Mouse (Mus musculus): ENCODE results near the gene Klf3. TPM values are rescaled to one million over a fixed set of nuclear protein-coding genes. Genes with fewer than 3 reads are reported as not detected.

The Klf3 gene
- total and polyA plus RNA-seq, 2 experiments: 17.8 to 35.7 TPM

DNA sequence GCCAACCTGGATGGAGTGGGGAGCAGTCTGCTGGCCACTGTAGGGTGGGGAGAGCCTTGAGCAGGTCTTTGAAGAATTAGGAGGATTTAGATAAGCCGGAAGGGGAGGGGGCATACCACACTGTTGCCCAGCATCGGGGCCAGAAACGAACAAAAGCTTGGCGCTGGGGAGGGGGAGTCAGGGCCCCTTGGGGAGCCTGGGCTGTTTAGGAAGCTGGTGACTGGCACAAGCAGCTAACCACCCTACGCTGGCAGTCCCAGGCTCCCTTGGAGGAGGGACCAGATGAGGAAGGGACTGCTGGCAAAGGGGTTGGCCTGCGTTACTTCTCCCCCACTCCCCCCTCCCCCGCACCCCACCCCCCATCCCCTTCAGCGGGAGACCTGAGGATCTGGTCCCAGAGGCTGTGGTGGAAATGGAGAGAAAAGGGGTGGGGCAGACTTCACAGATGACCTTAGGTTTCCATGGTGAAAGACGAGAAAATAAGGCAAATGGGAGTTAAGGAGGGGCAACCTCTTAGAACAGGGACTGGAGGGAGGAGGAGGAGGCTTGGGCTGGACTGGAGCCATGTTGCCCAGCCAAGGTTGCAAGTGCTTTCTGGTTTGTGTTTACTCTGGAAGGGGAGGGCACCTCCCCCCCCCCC is 7.8 kb downstream of the Klf3 start:
- peak overlapping the region; percentile 67 for H3K27ac ChIP-seq (replicated peaks; ENCODE audit: insufficient read depth, low read depth, low read length)
- no peak for TF ChIP-seq POLR2A (IDR thresholded peaks at IDR 0.05; ENCODE audit: extremely low read depth, insufficient read depth, low read length)
- TF ChIP-seq CTCF (IDR thresholded peaks at IDR 0.05; ENCODE audit: low read depth, low read length): no peak
- no peaks in the 10 kb centered on the region for H3K27me3 ChIP-seq (ENCODE audit: control insufficient read depth, insufficient read depth, low read length)
- peak overlapping the region; percentile 27; the same call in 1 of the 2 replicates for H3K9ac ChIP-seq (ENCODE audit: low read depth, low read length)
- peaks cover 39% of the 10 kb centered on the region for H3K79me2 ChIP-seq (ENCODE audit: control insufficient read depth, insufficient read depth, low read length)
- WGBS: 9% methylated on average over 9 of the region's 9 CpGs
- DNase-seq (ENCODE audit: extremely low read depth, low read depth, low spot score): peak; percentile 76
- H3K36me3 ChIP-seq (ENCODE audit: control insufficient read depth, insufficient read depth, low read length): 0 out of 2 replicates have a peak, but pooled peaks cover 3% of the 10 kb centered on the region
- peaks cover 40% of the 10 kb centered on the region for H3K4me1 ChIP-seq (ENCODE audit: control insufficient read depth, insufficient read depth, low read length)
- no peak overlapping the region for H3K4me3 ChIP-seq (ENCODE audit: insufficient read depth, low read depth, low read length)

DNA sequence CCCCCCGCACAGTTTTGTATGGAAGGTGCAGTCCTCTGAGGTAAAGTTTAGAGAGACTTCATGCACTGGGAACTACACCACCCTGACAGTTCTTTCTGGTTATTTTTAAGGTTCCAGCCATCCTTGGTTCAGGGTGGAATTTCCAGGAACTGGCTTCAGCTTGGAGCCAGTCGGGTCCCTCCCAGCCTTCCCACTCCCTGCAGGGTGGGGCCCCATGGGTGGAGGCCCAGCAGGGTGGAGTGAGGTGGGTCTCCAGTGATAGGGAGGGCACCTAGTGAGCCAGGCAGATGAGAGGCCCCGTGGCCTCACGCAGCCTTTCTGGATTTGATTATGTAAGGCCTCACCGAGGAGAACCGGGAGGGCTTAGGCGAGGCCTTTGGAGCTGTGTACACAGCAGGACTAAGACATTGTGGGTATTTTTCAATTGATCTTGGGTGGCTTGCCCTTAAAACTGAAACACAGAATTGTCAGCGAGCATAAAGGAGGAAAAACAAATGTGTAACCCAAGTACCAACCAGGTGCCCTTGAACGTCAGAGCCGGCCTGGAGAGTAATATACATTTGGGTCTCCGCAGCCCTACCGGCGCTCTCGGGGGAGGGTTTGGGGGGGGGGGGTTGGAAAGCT is 8.4 kb downstream of the Klf3 start:
- no peak for DNase-seq (ENCODE audit: extremely low read depth, low read depth, low spot score)
- under 1% methylated on average over 14 of the region's 14 CpGs for WGBS
- Histone ChIP-seq H3K79me2 (ENCODE audit: control insufficient read depth, insufficient read depth, low read length) (peaks cover 41% of the 10 kb centered on the region), H3K4me3 (ENCODE audit: insufficient read depth, low read depth, low read length) (peak overlapping the region; percentile 40), H3K27ac (replicated peaks; ENCODE audit: insufficient read depth, low read depth, low read length) (peak overlapping the region; percentile 97), H3K36me3 (ENCODE audit: control insufficient read depth, insufficient read depth, low read length) (0 out of 2 replicates have a peak, but pooled peaks cover 7% of the 10 kb centered on the region), H3K27me3 (ENCODE audit: control insufficient read depth, insufficient read depth, low read length) (no peaks in the 10 kb centered on the region), H3K9ac (ENCODE audit: low read depth, low read length) (peak overlapping the region; percentile 63), H3K4me1 (ENCODE audit: control insufficient read depth, insufficient read depth, low read length) (peaks cover 38% of the 10 kb centered on the region)
- TF ChIP-seq CTCF (IDR thresholded peaks at IDR 0.05; ENCODE audit: low read depth, low read length) (no peak), POLR2A (IDR thresholded peaks at IDR 0.05; ENCODE audit: extremely low read depth, insufficient read depth, low read length) (no peak)

DNA sequence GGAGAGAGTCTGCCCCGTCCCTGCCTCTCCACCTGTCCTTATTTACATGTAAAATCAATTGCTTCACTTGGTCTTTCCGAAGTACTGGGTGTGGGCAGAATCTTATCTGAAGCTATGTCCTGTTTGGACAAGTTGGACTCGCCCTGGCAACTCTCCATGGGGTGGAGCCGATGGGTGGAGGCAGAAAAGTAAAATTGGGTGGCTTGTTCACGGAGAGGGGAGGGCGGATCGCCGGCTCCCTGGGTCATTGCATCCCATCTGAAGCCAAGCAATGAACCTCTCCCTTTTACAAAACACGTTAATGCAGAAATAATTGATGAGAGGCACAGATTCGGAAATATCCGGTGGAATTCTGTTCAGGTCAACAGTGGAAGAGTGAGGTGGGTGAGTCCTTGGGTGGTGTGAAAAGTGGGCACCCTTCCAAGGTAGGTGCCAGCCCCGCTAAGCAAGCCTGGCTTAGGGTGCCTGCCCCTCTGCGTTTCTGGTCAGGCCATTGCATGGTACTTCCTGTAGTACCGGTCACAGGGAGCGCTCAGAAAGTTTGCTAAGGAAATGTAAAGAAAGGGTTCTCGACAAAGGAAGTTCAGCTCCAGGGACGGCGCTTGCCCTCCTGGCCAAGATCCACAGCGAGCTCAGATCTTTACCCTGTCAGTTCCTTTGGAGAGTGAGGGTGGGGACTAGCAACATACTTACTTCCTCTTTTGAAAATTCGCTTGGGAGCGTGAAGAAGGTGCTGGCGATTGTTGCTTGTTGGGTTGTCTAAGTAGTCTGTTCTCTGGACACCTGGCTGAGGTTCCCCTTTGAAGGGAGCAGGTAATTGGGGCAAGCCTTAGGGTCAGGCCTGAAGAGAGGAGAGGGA is 9.2 kb downstream of the Klf3 start:
- Histone ChIP-seq H3K36me3 (ENCODE audit: control insufficient read depth, insufficient read depth, low read length) (peaks cover 11% of the 10 kb centered on the region; the same call in 1 of the 2 replicates), H3K4me1 (ENCODE audit: control insufficient read depth, insufficient read depth, low read length) (peaks cover 36% of the 10 kb centered on the region), H3K9ac (ENCODE audit: low read depth, low read length) (peak overlapping the region; percentile 64), H3K27ac (replicated peaks; ENCODE audit: insufficient read depth, low read depth, low read length) (peak overlapping the region; percentile 97), H3K27me3 (ENCODE audit: control insufficient read depth, insufficient read depth, low read length) (no peaks in the 10 kb centered on the region), H3K79me2 (ENCODE audit: control insufficient read depth, insufficient read depth, low read length) (peaks cover 43% of the 10 kb centered on the region), H3K4me3 (ENCODE audit: insufficient read depth, low read depth, low read length) (peak overlapping the region; percentile 45)
- TF ChIP-seq POLR2A (IDR thresholded peaks at IDR 0.05; ENCODE audit: extremely low read depth, insufficient read depth, low read length): no peak
- no peak for TF ChIP-seq CTCF (IDR thresholded peaks at IDR 0.05; ENCODE audit: low read depth, low read length)
- 2% methylated on average over 22 of the region's 22 CpGs for WGBS
- peak; percentile 93 for DNase-seq (ENCODE audit: extremely low read depth, low read depth, low spot score)

DNA sequence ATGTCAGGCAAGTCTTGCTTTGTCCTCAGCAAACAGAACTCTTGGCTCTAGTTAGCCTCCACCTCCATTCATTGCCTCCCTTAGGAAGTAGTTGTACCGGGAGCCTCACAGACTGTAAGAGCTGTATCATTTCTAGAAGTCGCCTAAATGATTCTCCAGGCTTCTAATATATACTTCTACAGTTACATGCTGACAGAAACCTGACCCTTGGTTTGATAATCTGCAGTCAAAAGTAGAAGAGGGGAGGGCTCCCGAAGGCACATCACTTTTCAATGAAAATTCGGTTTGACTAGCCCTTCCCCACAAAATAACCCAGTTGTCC is 9.8 kb downstream of the Klf3 start:
- Histone ChIP-seq H3K36me3 (ENCODE audit: control insufficient read depth, insufficient read depth, low read length) (peaks cover 15% of the 10 kb centered on the region; the same call in 1 of the 2 replicates), H3K4me1 (ENCODE audit: control insufficient read depth, insufficient read depth, low read length) (peaks cover 36% of the 10 kb centered on the region)
- 23% methylated on average over 4 of the region's 4 CpGs for WGBS

DNA sequence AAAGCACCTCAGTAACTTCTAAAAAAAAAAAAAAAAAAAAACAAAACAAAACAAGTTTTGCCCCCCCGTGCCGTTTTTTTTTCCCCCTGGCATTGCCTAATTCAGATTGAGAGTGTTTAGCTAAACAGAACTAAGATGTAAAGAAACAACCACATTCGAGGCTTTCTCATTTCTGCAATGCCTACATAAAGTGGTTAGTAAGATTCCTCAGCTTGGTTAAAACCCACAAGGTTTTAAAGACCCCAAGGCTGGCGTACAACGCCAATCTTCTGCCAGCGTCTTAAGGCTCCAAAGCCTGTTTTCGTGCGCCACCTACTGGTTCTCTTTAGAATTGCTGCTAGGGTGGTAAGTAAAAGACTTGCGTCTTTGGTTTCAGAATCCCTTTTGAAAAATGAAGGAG is 10.2 kb downstream of the Klf3 start:
- Histone ChIP-seq H3K27ac (replicated peaks; ENCODE audit: insufficient read depth, low read depth, low read length) (no peak overlapping the region), H3K4me3 (ENCODE audit: insufficient read depth, low read depth, low read length) (no peak overlapping the region), H3K79me2 (ENCODE audit: control insufficient read depth, insufficient read depth, low read length) (peaks cover 43% of the 10 kb centered on the region), H3K27me3 (ENCODE audit: control insufficient read depth, insufficient read depth, low read length) (no peaks in the 10 kb centered on the region), H3K36me3 (ENCODE audit: control insufficient read depth, insufficient read depth, low read length) (peaks cover 18% of the 10 kb centered on the region), H3K4me1 (ENCODE audit: control insufficient read depth, insufficient read depth, low read length) (peaks cover 32% of the 10 kb centered on the region), H3K9ac (ENCODE audit: low read depth, low read length) (no peak overlapping the region)
- TF ChIP-seq POLR2A (IDR thresholded peaks at IDR 0.05; ENCODE audit: extremely low read depth, insufficient read depth, low read length) (no peak), CTCF (IDR thresholded peaks at IDR 0.05; ENCODE audit: low read depth, low read length) (peak; percentile 57)
- peak; percentile 71 for DNase-seq (ENCODE audit: extremely low read depth, low read depth, low spot score)
- WGBS: 3% methylated on average over 9 of the region's 9 CpGs

More for the DNA sequence above, 9.8 kb downstream of the Klf3 start:
- Histone ChIP-seq H3K79me2 (ENCODE audit: control insufficient read depth, insufficient read depth, low read length) (peaks cover 43% of the 10 kb centered on the region), H3K4me3 (ENCODE audit: insufficient read depth, low read depth, low read length) (peak overlapping the region; percentile 44), H3K9ac (ENCODE audit: low read depth, low read length) (peak overlapping the region; percentile 64), H3K27ac (replicated peaks; ENCODE audit: insufficient read depth, low read depth, low read length) (peak overlapping the region; percentile 97), H3K27me3 (ENCODE audit: control insufficient read depth, insufficient read depth, low read length) (no peaks in the 10 kb centered on the region)
- no peak for DNase-seq (ENCODE audit: extremely low read depth, low read depth, low spot score)
- TF ChIP-seq CTCF (IDR thresholded peaks at IDR 0.05; ENCODE audit: low read depth, low read length) (no peak), POLR2A (IDR thresholded peaks at IDR 0.05; ENCODE audit: extremely low read depth, insufficient read depth, low read length) (no peak)
